Mouse (Mus musculus) c-Kit-positive CD71-positive TER-119-positive erythroid progenitor cells, embryonic 14.5 days (primary cell): ENCODE measurements around the gene Map2k4.

Experiments used
- DNase-seq: peaks from one replicate; pipeline ENCODE4 v3.0.0-alpha.2; 2013; ENCODE audit warnings: low spot score

Gene Map2k4

DNA sequence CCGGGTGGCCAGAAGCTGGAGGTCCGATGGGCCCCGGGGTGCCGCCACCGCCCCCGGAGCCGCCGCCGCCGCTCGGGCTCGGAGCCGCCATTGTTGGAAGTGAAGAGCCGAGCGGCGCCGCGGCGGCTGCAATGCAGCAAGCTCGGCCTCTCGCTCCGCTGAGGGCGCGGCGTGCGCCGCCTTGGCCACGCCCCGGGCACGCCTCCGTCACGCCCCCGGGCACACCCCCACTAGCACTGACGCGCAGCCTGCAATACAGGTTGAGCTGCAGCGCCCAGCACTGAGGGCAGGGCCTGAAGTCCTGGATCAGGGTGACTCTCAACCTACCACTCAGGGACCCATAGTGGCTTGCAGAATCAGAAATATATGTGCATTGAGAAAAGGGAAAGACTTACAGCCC, at the start of gene Map2k4:
Gene Map2k4, minus strand, starts transcription at position 144 of the 400 bp plus-strand sequence.
- DNase-seq: peak; percentile 87

DNA sequence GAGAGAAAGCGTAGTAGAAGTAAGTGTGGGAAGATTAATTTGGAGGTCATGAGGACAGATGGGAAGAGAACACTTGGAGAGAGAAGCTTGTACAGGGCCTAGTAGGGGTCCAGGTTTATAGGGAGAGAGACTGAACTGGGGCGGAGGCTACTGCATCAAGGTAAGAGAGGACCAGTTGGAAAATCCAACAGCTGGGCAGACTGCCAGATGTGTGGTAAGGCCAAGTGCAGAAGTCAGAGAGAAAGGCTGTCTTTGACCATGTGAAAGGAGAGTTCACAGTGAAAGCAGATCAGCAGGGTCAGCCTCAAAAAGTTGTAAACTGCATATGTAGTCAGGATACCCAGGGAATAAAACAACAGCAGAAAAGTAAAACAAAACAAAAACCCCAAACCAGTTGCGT, 36.5 kb upstream of the Map2k4 start:
- DNase-seq: no peak

DNA sequence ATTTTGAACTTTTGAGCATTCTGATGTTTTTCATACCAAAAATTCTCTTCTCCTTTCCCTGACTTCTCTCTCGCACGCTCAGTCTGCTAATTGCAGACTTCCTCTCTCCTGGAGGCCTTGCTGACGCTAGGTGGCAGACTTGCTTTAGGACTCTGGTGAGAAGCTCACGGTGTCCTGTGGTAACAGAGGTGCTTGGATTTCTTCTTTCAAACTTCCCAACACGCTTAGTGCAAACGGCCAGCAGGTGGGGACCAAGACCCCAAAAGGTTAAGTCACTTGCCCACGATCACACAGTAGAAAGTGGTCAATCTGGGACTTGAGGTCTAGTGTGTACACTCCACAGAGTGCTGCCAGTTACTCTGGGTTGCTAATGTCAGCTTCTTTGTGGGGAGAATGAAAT, 32.8 kb upstream of the Map2k4 start:
- DNase-seq: peak; percentile 31

DNA sequence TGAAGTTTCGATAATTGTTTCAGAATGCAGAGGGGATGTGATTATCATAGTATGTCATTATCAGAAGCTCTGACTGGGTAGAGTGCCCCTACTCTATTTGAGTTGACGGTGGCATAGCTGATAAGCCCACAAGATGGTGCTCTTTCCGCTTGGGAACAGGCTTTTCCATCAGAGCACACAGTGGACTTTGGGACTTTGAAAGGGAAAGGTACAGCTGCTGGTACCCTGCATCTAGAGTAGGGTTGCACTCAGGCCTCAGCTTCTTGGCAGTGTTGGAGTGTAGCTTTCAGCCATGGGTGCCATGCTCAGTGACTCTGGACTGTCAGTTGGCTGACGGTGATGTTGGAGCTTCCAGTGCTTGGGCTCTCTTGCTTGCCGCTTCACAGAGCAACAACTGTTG, 32.2 kb upstream of the Map2k4 start:
- DNase-seq: no peak

DNA sequence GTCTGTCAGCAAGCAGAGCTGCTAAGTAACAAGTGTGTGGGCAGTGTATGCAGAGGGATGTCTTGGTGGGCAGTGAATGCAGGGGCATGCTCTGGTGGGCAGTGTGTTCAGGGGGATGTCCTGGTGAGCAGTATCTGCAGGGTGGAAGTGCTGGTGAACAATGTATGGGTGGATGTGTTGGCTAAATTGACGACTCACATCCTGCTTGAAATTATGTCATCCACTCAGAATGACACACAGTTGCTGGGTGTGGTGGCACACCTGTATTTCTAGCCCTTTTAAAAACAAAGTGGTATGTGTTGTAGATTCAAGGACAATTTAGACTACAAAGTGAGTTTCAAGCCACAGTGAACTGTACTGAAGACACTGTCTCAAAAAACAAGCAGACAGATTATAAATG, 30.1 kb upstream of the Map2k4 start:
- no peak for DNase-seq

DNA sequence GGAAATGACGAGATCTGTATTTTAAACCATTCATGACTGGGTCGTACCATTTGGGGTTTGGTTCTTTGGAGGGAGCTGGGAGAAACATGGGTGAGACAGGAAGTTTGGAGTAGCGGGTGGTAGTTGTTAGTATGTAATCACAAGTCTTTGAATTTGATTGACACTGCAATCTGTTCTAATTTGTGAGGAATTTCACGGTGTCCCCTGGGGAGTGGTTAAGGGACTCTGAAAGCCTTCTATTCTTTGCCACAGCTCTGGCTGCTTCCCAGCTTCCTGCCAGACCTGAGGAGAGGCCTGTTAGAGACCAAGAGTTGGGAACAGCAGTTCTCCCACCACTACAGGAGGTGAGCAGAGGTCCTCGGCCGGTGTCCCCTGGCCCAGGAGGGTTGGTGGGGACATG, 28.1 kb upstream of the Map2k4 start:
- DNase-seq: no peak

DNA sequence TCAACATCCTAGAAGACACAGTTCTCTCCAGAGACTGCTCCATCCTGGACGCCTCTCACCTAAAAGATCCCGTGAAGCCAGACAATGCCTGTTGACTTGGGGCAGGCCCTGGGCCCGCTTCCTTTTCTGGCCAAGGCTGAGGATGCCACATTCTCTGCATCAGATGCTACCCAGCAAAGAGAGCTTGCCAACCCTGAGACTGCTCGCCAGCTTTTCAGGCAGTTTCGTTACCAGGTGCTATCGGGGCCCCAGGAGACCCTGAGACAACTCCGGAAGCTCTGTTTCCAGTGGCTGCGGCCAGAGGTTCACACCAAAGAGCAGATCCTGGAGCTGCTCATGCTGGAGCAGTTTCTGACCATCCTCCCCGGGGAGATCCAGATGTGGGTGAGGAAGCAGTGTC, 26.3 kb upstream of the Map2k4 start:
- DNase-seq: no peak

DNA sequence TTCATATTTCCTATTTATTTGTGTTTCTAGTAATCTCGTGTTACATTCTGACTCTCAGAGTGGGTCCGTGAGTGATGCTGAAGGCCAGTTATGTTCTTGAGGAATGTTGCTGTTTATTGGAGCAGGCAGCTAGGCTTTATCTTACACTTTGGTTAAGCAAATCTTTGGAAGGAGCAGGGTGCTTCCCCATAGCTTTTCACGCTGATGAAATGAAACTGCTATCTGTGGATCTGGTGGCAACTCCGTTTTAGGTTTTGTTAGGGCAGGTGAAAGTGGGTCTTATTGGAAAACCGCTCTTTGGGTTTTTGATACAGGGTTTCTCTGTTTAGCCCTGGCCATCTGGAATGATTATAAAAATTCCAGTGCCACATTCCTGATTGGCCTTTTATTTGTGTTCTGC, 24.0 kb upstream of the Map2k4 start:
- DNase-seq: no peak

DNA sequence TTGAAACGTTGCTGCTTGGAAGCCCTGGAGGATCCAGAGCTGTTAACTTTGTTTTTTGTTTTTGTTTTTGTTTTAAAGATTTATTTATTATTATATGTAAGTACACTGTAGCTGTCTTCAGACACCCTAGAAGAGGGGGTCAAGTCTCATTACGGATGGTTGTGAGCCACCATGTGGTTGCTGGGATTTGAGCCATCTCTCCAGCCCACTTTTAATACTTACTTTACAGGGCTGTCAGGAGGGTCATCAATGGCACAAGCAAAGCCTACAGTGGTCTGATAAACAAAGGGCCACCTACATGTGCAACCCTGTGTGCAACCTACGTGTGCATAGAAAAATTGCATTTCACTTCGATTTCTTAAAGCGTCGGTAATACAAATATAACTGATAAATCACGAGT, 19.5 kb upstream of the Map2k4 start:
- no peak for DNase-seq

DNA sequence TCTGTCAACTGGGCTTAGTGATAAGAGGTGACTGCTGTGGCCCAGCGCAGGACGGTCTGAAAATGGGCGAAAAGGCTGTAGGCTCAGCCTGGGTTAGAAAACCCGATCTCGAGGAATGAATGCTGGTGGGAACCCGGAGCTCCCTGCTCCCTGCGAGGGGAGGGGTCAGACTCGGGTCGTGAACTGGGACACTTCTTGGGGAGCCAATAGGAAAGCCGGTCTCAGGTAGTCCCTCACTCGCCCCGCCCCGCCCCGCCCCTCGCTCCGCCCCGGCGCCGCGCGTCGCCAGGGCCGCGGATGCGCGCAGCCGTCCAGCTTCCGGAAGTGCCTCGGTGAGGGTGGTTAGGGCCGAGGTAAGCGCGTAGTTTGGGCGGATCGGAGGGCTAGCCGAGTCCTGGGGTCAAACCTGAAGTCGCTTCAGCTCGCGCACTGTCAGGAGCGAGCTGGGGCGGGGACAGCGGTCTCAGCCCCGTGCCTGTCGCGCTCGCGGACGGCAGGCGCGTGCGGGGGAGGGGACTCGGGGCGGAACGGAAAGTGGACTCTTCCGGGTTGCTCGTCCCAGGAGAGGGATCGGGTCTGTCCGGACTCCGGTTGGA, 18.9 kb upstream of the Map2k4 start, which contains the start of gene Zkscan6:
Gene Zkscan6, plus strand, starts transcription at position 267 of the 596 bp plus-strand sequence.
- peak; percentile 90 for DNase-seq

DNA sequence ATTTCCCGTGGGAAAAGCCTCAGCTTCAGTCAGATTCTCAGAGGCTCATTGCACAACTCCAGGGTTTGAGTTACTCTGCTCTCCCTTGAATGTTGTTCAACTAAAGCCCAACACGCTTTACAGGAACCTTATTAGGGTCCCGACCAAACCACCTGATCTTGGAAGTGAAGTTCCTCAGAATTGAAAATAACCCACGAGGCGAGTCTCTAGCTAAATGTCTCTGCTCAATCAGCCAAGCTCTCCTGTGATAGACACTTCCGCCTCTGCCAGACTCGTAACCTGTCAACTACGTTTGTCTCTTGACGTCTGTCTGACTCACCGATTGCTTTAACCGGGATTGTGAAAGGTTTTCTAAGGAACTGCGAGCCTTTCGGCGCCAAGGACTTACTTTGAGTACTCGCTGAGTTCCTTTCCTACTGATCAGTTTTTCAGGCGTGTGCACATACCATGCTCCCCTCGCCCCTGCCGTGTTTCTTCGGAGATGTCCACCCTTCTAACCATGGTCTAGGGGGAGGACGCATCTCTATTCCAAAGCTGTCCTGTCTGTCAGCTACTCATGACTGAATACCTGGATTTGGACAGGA, 18.3 kb upstream of the Map2k4 start:
- peak; percentile 70 for DNase-seq

DNA sequence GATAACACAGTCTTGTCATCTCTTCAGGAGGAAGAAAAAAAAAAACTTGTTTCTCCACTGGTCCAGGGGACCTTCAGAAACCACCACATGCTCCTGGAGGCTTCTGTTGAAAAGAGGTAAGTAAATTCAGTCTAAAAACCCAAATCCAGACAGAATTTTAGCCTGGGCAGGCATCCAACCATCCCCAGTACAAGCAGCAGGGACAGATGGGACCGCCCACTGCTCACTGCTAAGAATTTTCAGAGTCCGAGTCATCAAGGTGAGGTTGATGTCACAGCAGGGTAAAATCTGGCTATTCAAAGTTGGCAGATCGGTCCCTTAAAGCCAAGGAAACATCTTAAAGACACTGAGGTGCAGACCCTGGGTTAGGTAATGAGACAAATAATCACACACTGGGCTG, 13.8 kb upstream of the Map2k4 start:
- no peak for DNase-seq

DNA sequence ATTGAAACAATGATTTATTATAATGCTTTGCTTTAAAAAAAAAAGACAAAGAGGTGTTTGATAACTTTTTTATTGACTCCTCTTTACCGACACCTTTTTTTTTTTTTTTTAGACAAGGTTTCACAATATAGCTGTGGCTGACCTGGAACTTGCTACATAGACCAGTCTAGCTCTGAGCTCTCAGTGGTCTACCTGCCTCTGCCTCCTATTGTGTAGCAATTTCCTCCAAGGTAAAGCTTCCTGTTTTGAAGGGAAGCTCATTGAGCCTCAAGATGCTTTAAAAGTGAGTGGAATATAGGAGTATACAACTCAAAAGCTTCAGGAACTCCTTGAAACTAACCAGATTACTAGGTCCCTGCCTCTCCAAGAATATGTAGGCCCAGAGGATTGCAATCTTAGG, 7.8 kb upstream of the Map2k4 start:
- no peak for DNase-seq

DNA sequence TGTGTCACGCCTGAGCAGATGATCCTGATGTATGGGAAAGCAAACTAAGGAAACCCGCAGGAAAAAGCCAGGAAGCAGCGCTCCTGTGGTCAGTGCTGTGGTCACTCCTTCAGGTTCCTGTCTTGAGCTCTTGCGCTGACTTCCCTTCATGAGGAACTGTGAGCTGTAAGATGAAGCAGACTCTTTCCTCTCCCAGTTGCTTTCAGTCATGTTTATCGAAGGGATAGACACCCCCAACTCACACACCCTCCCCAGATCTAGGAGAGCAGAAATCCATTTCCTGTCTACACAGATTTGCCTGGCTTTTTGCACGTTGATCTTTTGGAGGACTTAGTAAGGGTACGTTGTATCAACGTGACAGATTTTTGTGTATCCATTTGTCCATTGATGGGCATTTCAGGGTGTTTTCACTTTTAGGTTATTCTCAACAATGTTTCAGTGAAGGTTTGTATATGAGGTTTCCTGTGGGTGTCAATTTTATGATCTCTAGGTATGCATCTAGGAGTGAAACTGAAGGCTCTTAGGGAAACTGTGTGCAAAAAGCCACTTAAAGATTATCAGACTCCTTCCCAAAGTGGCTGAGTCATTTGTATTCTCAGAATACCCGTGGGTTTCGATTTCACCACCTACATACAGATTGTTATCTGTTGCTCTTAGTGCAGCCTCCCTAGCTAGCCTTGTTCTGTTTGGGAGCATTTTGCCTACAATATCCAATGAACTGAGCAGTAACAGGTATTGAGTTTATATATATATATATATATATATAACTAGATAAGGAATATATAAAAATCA, 6.5 kb upstream of the Map2k4 start:
- DNase-seq: peak; percentile 75

DNA sequence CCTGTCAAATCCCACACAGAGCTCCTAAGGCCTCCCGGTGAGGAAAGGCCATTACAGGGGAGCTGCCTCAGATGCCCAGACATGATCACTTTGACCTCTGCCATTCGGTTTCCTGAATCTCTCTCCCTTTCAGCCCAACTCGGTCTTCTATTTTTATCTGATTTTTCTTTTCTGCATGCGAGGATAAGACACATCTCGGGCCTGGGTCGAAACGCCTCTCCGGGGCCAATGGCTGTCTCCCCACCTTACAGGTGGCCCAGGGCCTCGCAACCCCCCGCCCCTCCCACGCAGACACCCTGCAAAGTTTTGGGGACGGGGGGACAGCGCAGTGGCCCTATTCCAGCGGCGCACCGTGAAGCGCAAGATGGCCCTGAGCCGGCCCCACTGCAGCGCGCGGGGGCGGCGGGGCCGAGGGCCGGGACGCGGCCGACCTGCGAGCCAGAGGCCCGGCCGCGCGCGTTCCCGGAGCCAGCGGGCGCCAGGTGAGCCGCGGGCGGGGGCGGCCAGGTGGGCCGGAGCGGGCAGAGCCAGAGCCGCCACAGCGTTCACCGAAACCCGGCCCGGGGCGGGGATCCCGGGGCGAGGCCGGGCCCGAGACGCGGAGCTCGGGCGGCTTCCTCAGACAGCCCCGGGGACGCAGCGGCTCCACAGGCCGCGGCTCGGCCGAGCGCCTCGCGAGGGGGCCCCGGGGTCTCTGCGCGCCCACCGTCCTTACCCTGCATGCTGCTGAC, 511 bp downstream of the Map2k4 start:
- DNase-seq: no peak

DNA sequence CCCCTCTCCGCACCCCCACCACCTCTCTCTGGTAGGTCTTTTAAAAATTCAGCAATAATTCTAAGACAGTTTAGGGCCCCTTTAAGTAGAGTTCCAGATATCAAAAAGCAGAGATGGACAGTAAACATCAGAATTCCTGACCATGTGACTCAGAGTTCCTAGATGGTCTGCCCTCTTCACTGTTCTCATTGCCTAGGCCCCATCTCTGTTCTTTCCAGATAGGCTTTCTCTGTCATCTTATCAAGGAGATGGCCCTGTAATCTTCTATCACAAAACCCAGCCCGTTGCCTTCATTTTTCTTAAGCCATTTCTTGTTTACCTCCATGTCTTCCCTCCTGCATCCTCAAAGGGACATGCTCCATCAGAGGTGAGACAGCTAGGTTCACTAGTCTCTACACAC, 1.9 kb downstream of the Map2k4 start:
- no peak for DNase-seq

DNA sequence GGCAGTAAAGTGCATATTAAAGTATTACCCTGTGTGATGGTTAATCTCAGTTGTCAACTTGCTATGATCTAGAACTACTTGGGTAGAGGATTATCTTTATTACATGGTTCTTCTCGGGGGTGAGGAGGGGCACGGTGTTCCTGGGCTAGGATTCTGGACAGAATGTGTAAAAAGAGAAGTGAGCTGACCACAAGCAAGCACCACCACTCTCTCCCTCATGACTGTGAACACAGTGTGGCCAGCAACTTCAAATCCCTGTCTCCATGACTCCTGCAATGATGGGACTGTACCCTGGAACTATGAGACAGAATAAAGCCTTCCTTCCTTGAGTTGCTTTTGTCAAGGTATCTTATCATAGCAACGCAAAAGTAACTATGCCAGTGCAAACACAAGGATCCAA, 6.5 kb downstream of the Map2k4 start:
- DNase-seq: no peak

DNA sequence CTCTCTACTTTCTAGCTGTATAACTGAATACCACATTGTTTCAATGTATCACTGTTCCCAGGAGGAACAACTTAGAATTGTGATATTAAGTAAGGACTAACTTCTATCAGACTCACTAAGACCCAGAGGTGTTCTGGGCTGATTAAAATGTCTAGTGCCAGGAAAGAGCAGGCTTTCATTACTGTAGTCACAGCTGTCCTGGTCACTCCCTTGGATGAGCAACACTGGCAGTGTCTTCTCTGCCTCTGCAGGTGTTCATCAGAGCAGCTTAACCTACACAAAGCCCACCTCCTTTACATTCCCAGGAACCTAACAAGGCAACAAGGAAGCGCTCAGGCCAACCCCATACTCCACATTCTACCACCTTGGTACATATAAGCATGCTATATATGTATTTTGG, 8.5 kb downstream of the Map2k4 start:
- no peak for DNase-seq

DNA sequence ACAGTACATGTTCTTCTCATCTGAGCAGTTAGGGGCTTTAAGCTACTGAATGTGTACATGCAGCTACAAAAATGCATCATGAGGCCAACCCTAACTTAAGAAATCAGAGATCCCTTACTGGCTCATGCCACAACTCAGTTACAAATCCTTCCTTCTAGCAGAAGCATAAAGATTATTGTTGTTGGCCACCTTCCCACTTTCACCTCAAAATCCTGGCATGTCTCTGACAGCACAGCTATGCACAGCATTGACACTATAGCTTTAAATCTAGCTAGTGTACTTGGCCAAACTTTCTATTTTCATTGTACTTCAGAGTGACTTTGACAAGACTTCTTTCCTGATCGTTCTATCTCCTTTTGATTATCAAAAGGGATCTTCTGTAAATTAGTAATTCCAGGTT, 9.0 kb downstream of the Map2k4 start:
- no peak for DNase-seq

DNA sequence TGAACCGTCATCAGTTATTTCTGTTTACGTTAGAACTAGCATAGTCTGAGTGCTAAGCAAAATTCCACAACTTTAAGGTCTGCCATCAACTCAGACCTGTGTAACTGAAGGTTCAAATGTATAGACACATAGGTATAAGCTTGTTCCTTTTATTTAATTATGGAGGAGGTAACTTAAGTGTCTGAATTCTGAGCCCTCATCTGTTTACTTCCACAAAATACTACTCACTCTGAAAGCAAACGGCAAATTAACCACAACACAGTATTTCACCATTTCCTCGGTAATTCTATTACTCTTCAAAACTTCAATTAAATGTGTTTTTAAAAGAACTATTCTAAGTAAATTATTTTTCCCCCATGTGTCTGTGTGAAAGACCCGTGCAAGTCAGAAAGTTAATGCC, 10.3 kb downstream of the Map2k4 start:
- no peak for DNase-seq

DNA sequence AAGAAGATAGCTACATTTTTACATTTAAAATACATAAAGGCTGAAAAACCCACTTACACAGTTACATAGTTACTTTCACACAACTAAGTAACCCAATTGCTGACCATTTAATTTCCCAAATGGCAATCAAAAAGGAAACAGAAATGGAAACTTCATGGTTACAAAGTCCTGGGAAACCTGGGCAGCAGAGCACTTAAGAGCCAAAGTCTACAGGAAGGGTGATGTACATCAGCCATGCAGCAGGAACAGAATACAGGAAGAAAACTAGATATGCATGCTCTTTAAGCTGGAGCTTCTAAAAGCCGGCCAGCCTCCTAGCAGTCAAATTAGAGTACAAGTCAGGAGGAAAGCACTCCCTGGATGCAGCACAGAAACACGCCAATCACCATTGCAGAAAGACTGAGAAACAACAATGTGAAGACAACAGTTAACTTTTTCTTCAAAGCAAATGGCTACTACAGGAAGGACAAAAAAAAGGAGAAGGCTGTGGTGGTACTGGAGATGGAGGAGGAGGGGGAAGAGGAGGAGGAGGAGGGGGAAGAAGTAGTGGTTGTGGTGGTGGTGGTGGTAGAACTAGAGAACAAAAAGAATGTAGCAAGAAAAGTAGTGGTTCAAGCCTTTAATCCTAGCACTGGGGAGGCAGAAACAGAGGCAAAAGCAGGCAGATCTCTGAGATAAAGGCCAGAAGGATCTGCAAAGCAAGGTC, 11.0 kb downstream of the Map2k4 start:
- no peak for DNase-seq

DNA sequence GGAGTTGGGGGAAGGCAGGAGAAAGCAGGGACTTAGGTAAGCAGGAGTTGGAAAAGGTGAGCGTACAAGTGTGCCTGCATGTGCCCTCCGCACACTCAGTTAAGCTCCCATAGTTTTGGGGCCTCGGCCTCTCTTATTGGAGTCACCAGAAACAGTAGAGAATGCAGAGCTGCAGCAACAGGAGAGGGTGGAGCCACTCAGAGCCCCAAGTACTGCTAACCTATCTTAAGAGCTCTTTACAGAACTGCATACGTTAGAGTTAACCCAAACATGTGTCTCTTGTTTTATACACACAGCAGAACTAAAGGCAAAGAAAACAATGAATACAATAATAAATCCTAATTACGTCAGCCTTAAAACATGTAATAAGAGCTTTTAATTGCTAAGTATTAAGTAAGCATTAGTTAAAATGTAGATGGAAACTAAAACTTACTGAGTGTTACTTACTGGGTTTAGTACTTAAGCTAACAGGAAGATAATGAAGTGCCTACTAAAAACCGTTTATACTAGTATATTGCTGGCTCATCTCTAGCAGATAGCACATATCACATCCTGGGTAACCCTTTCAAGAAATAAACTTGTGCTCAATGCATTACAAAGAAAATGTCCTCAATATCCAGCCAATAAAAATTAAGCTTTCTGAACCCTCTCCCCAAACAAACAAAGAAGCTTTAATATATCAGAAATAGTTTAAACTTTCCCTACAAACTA, 14.0 kb downstream of the Map2k4 start:
- DNase-seq: no peak
